Mouse (Mus musculus) intestine, embryonic 15.5 days (tissue): ENCODE measurements around the gene Brinp1. TPM values are rescaled to one million over a fixed set of nuclear protein-coding genes. Genes with fewer than 3 reads are reported as not detected.
"Not testable (repeated sequence)": the region's sequence is repeated elsewhere in the genome, so short reads cannot be mapped to it uniquely, and the experiment has no call there.

Source experiments
- ATAC-seq: fragments of 200-750 bp; cut with Nextera tagmentation; 2 replicates; pipeline ENCODE4 v1.8.0; 2017; ENCODE audit warnings: moderate TSS enrichment, moderate library complexity
- H3K27ac ChIP-seq: fragments of 300-500 bp; sonication (generic); 2 replicates; pipeline ENCODE4 v1.5.1; 2015; ENCODE audit warnings: mild to moderate bottlenecking, inconsistent platforms
- H3K27me3 ChIP-seq: fragments of 300-500 bp; sonication (generic); replicated peaks from 2 replicates; pipeline ENCODE4 v1.6.1; 2015; ENCODE audit warnings: inconsistent platforms
- H3K36me3 ChIP-seq: fragments of 300-500 bp; sonication (generic); 2 replicates; pipeline ENCODE4 v1.6.1; 2015; ENCODE audit warnings: inconsistent platforms
- H3K4me1 ChIP-seq: fragments of 300-500 bp; sonication (generic); replicated peaks from 2 replicates; pipeline ENCODE4 v1.6.1; 2015; ENCODE audit warnings: inconsistent platforms
- H3K4me2 ChIP-seq: fragments of 300-500 bp; sonication (generic); replicated peaks from 2 replicates; pipeline ENCODE4 v1.6.1; 2015; ENCODE audit warnings: mild to moderate bottlenecking, inconsistent platforms
- H3K4me3 ChIP-seq: fragments of 300-500 bp; sonication (generic); replicated peaks from 2 replicates; pipeline ENCODE4 v1.5.1; 2015; ENCODE audit warnings: inconsistent platforms
- H3K9ac ChIP-seq: fragments of 300-500 bp; sonication (generic); 2 replicates; pipeline ENCODE4 v1.6.1; 2015; ENCODE audit warnings: inconsistent platforms
- H3K9me3 ChIP-seq: fragments of 300-500 bp; sonication (generic); 2 replicates; pipeline ENCODE4 v1.6.1; 2016; ENCODE audit warnings: inconsistent platforms
- WGBS: fragments of 180-500 bp; shearing (Covaris S2); methylation state at CpG from one replicate; pipeline ENCODE4 v1.1.7; 2015; 5-methylcytosine and 5-hydroxymethylcytosine counted together
- polyA plus RNA-seq: library from polyadenylated mRNA; unstranded; fragments of >200 nt; fragmentation: Nextera tagmentation; extraction: Ambion mirVana; gene quantifications from 2 replicates; pipeline ENCODE4 v1.2.1, GENCODE M21; 2015

Gene Brinp1
- polyA plus RNA-seq, 1 experiment from 2014 or later, result 6.3 TPM

- no peaks in the 10 kb centered on the region for H3K4me1 ChIP-seq
- no peak overlapping the region for H3K27ac ChIP-seq
- no peak overlapping the region for H3K9ac ChIP-seq
- H3K4me3 ChIP-seq, result no peak overlapping the region
- no peak overlapping the region for H3K4me2 ChIP-seq
- no peaks in the 10 kb centered on the region for H3K27me3 ChIP-seq
- no peaks in the 10 kb centered on the region for H3K36me3 ChIP-seq
- no peaks in the 10 kb centered on the region for H3K9me3 ChIP-seq
- WGBS, result 55% methylated on average over 3 of the region's 3 CpGs
- ATAC-seq, result no peak
These were observed 43.3 kb downstream of the Brinp1 start for GRCm38 (mm10) chr4:68910942-68911341.

- no peak for ATAC-seq
- no peak overlapping the region for H3K27ac ChIP-seq
- 81% methylated on average over 11 of the region's 11 CpGs for WGBS
- no peaks in the 10 kb centered on the region for H3K4me1 ChIP-seq
- H3K9me3 ChIP-seq, result no peaks in the 10 kb centered on the region
- no peak overlapping the region for H3K4me2 ChIP-seq
- no peaks in the 10 kb centered on the region for H3K27me3 ChIP-seq
- no peak overlapping the region for H3K4me3 ChIP-seq
- H3K36me3 ChIP-seq, result no peaks in the 10 kb centered on the region
- H3K9ac ChIP-seq, result no peak overlapping the region
These were observed 47.6 kb downstream of the Brinp1 start for GRCm38 (mm10) chr4:68906417-68907210.

GRCm38 (mm10) chr4:68890526-68890925 is 63.7 kb downstream of the Brinp1 start:
- no peak overlapping the region for H3K4me3 ChIP-seq
- H3K27me3 ChIP-seq, result no peaks in the 10 kb centered on the region
- no peak overlapping the region for H3K9ac ChIP-seq
- H3K9me3 ChIP-seq, result no peaks in the 10 kb centered on the region
- 85% methylated on average over 4 of the region's 4 CpGs for WGBS
- ATAC-seq, result no peak
- no peak overlapping the region for H3K27ac ChIP-seq
- no peak overlapping the region for H3K4me2 ChIP-seq
- H3K36me3 ChIP-seq, result no peaks in the 10 kb centered on the region
- no peaks in the 10 kb centered on the region for H3K4me1 ChIP-seq

GRCm38 (mm10) chr4:68886276-68886675 is 67.9 kb downstream of the Brinp1 start:
- no peak for ATAC-seq
- 84% methylated on average over 2 of the region's 2 CpGs for WGBS
- Histone ChIP-seq H3K4me3 (no peak overlapping the region), H3K27ac (no peak overlapping the region), H3K36me3 (no peaks in the 10 kb centered on the region), H3K4me1 (no peaks in the 10 kb centered on the region), H3K9ac (no peak overlapping the region), H3K9me3 (no peaks in the 10 kb centered on the region), H3K27me3 (no peaks in the 10 kb centered on the region), H3K4me2 (no peak overlapping the region)

- Histone ChIP-seq H3K4me3 (no peak overlapping the region), H3K9ac (no peak overlapping the region), H3K9me3 (no peaks in the 10 kb centered on the region), H3K4me2 (no peak overlapping the region), H3K27me3 (no peaks in the 10 kb centered on the region), H3K36me3 (no peaks in the 10 kb centered on the region), H3K27ac (no peak overlapping the region), H3K4me1 (no peaks in the 10 kb centered on the region)
- ATAC-seq, result no peak
These were observed 82.2 kb downstream of the Brinp1 start for GRCm38 (mm10) chr4:68872028-68872427.

- Histone ChIP-seq H3K36me3 (no peaks in the 10 kb centered on the region), H3K9me3 (no peaks in the 10 kb centered on the region), H3K27me3 (no peaks in the 10 kb centered on the region), H3K9ac (no peak overlapping the region), H3K27ac (no peak overlapping the region), H3K4me2 (no peak overlapping the region), H3K4me3 (no peak overlapping the region), H3K4me1 (no peaks in the 10 kb centered on the region)
- no peak for ATAC-seq
- 72% methylated on average over 4 of the region's 4 CpGs for WGBS
These were observed 88.9 kb downstream of the Brinp1 start for GRCm38 (mm10) chr4:68865135-68865767.

- no peaks in the 10 kb centered on the region for H3K27me3 ChIP-seq
- H3K27ac ChIP-seq, result no peak overlapping the region
- ATAC-seq, result no peak
- H3K4me1 ChIP-seq, result no peaks in the 10 kb centered on the region
- H3K9me3 ChIP-seq, result no peaks in the 10 kb centered on the region
- 92% methylated on average over 2 of the region's 2 CpGs for WGBS
- H3K9ac ChIP-seq, result no peak overlapping the region
- H3K4me2 ChIP-seq, result no peak overlapping the region
- H3K36me3 ChIP-seq, result no peaks in the 10 kb centered on the region
- H3K4me3 ChIP-seq, result no peak overlapping the region
These were observed 89.5 kb downstream of the Brinp1 start for GRCm38 (mm10) chr4:68864668-68865067.

GRCm38 (mm10) chr4:68856868-68857267 is 97.3 kb downstream of the Brinp1 start:
- ATAC-seq, result no peak
- no peak overlapping the region for H3K4me2 ChIP-seq
- 42% methylated on average over 1 of the region's 1 CpGs for WGBS
- H3K27ac ChIP-seq, result no peak overlapping the region
- H3K9me3 ChIP-seq, result no peaks in the 10 kb centered on the region
- no peaks in the 10 kb centered on the region for H3K27me3 ChIP-seq
- H3K9ac ChIP-seq, result no peak overlapping the region
- H3K4me1 ChIP-seq, result no peaks in the 10 kb centered on the region
- no peak overlapping the region for H3K4me3 ChIP-seq
- no peaks in the 10 kb centered on the region for H3K36me3 ChIP-seq

GRCm38 (mm10) chr4:68849671-68850070 is 104.5 kb downstream of the Brinp1 start:
- Histone ChIP-seq H3K9me3 (no peaks in the 10 kb centered on the region), H3K4me3 (no peak overlapping the region), H3K4me2 (no peak overlapping the region), H3K36me3 (no peaks in the 10 kb centered on the region), H3K9ac (no peak overlapping the region), H3K27ac (no peak overlapping the region), H3K4me1 (no peaks in the 10 kb centered on the region), H3K27me3 (no peaks in the 10 kb centered on the region)
- WGBS, result 47% methylated on average over 3 of the region's 3 CpGs
- ATAC-seq, result no peak

GRCm38 (mm10) chr4:68846976-68847375 is 107.2 kb downstream of the Brinp1 start:
- Histone ChIP-seq H3K9me3 (no peaks in the 10 kb centered on the region), H3K4me3 (no peak overlapping the region), H3K4me2 (no peak overlapping the region), H3K36me3 (no peaks in the 10 kb centered on the region), H3K27ac (no peak overlapping the region), H3K9ac (no peak overlapping the region), H3K4me1 (no peaks in the 10 kb centered on the region), H3K27me3 (no peaks in the 10 kb centered on the region)
- ATAC-seq, result no peak
- 83% methylated on average over 1 of the region's 1 CpGs for WGBS

- Histone ChIP-seq H3K4me3 (no peak overlapping the region), H3K4me2 (no peak overlapping the region), H3K4me1 (no peaks in the 10 kb centered on the region), H3K27me3 (no peaks in the 10 kb centered on the region), H3K36me3 (no peaks in the 10 kb centered on the region), H3K9ac (no peak overlapping the region), H3K9me3 (no peaks in the 10 kb centered on the region), H3K27ac (no peak overlapping the region)
- no peak for ATAC-seq
- 55% methylated on average over 3 of the region's 3 CpGs for WGBS
These were observed 108.2 kb downstream of the Brinp1 start for GRCm38 (mm10) chr4:68845964-68846363.

GRCm38 (mm10) chr4:68813997-68814396 is 140.2 kb downstream of the Brinp1 start:
- H3K4me1 ChIP-seq, H3K4me3 ChIP-seq, H3K27me3 ChIP-seq, H3K36me3 ChIP-seq, H3K27ac ChIP-seq, H3K9me3 ChIP-seq, H3K4me2 ChIP-seq, ATAC-seq, H3K9ac ChIP-seq: not testable (repeated sequence)

- Histone ChIP-seq H3K27ac (no peak overlapping the region), H3K9ac (no peak overlapping the region), H3K4me3 (no peak overlapping the region), H3K27me3 (no peaks in the 10 kb centered on the region), H3K4me2 (no peak overlapping the region), H3K36me3 (no peaks in the 10 kb centered on the region), H3K9me3 (no peaks in the 10 kb centered on the region), H3K4me1 (no peaks in the 10 kb centered on the region)
- 66% methylated on average over 3 of the region's 3 CpGs for WGBS
- ATAC-seq, result no peak; the same call in 1 of the 2 replicates
These were observed 147.7 kb downstream of the Brinp1 start for GRCm38 (mm10) chr4:68806502-68806901.
